Mouse (Mus musculus): ENCODE measurements around the gene Elf4. TPM values are rescaled to one million over a fixed set of nuclear protein-coding genes. Genes with fewer than 3 reads are reported as not detected.

The Elf4 gene
- polyA plus RNA-seq, 1 experiment from 2014 or later, result 17.0 TPM

- ATAC-seq (ENCODE audit: insufficient number of reproducible peaks, low FRiP score), result no peak
- Histone ChIP-seq H3K27me3 (replicated peaks) (no peaks in the 10 kb centered on the region), H3K9me3 (replicated peaks) (no peaks in the 10 kb centered on the region), H3K27ac (ENCODE audit: poor library complexity, severe bottlenecking) (no peak overlapping the region), H3K4me3 (no peak overlapping the region), H3K9ac (no peak overlapping the region), H3K36me3 (peaks cover 10% of the 10 kb centered on the region; the same call in 1 of the 2 replicates), H3K4me1 (replicated peaks) (peaks cover 34% of the 10 kb centered on the region), H3K4me2 (no peak overlapping the region)
- WGBS, result 61% methylated on average over 1 of the region's 1 CpGs
Observed at GRCm38 (mm10) chrX:48423671-48424070, 39.3 kb downstream of the Elf4 start.

- peaks cover 17% of the 10 kb centered on the region for H3K36me3 ChIP-seq
- 45% methylated on average over 4 of the region's 4 CpGs for WGBS
- peaks cover 29% of the 10 kb centered on the region for H3K4me1 ChIP-seq (replicated peaks)
- H3K9ac ChIP-seq, result no peak overlapping the region
- H3K4me2 ChIP-seq, result no peak overlapping the region
- H3K27me3 ChIP-seq (replicated peaks), result no peaks in the 10 kb centered on the region
- H3K4me3 ChIP-seq, result no peak overlapping the region
- H3K27ac ChIP-seq (ENCODE audit: poor library complexity, severe bottlenecking), result no peak overlapping the region
- H3K9me3 ChIP-seq (replicated peaks), result no peaks in the 10 kb centered on the region
- ATAC-seq (ENCODE audit: insufficient number of reproducible peaks, low FRiP score), result no peak
Observed at GRCm38 (mm10) chrX:48422986-48423385, 39.9 kb downstream of the Elf4 start.

- no peak overlapping the region for H3K27ac ChIP-seq (ENCODE audit: poor library complexity, severe bottlenecking)
- no peak overlapping the region for H3K4me3 ChIP-seq
- peaks cover 47% of the 10 kb centered on the region for H3K36me3 ChIP-seq
- no peaks in the 10 kb centered on the region for H3K9me3 ChIP-seq (replicated peaks)
- no peaks in the 10 kb centered on the region; the same call in 1 of the 2 replicates for H3K4me1 ChIP-seq (replicated peaks)
- no peak for ATAC-seq (ENCODE audit: insufficient number of reproducible peaks, low FRiP score)
- H3K4me2 ChIP-seq, result no peak overlapping the region
- H3K27me3 ChIP-seq (replicated peaks), result no peaks in the 10 kb centered on the region
- no peak overlapping the region for H3K9ac ChIP-seq
- WGBS, result 80% methylated on average over 2 of the region's 2 CpGs
Observed at GRCm38 (mm10) chrX:48418417-48418816, 44.5 kb downstream of the Elf4 start.

- Histone ChIP-seq H3K4me3 (no peak overlapping the region), H3K9ac (no peak overlapping the region), H3K9me3 (replicated peaks) (no peaks in the 10 kb centered on the region), H3K4me1 (replicated peaks) (peaks cover 4% of the 10 kb centered on the region; the same call in 1 of the 2 replicates), H3K27me3 (replicated peaks) (no peaks in the 10 kb centered on the region), H3K27ac (ENCODE audit: poor library complexity, severe bottlenecking) (no peak overlapping the region), H3K36me3 (peaks cover 44% of the 10 kb centered on the region), H3K4me2 (no peak overlapping the region)
- 78% methylated on average over 5 of the region's 5 CpGs for WGBS
- no peak for ATAC-seq (ENCODE audit: insufficient number of reproducible peaks, low FRiP score)
Observed at GRCm38 (mm10) chrX:48414291-48414690, 48.6 kb downstream of the Elf4 start.

- ATAC-seq (ENCODE audit: insufficient number of reproducible peaks, low FRiP score), result no peak
- Histone ChIP-seq H3K27me3 (replicated peaks) (no peaks in the 10 kb centered on the region), H3K4me2 (no peak overlapping the region), H3K4me1 (replicated peaks) (peaks cover 4% of the 10 kb centered on the region; the same call in 1 of the 2 replicates), H3K36me3 (peaks cover 27% of the 10 kb centered on the region), H3K9me3 (replicated peaks) (no peaks in the 10 kb centered on the region), H3K27ac (ENCODE audit: poor library complexity, severe bottlenecking) (no peak overlapping the region), H3K9ac (no peak overlapping the region), H3K4me3 (no peak overlapping the region)
- 78% methylated on average over 6 of the region's 6 CpGs for WGBS
Observed at GRCm38 (mm10) chrX:48412629-48413028, 50.3 kb downstream of the Elf4 start.

- H3K4me1 ChIP-seq (replicated peaks), result peaks cover 7% of the 10 kb centered on the region; the same call in 1 of the 2 replicates
- WGBS, result 14% methylated on average over 7 of the region's 7 CpGs
- H3K4me3 ChIP-seq, result peak overlapping the region; percentile 50
- ATAC-seq (ENCODE audit: insufficient number of reproducible peaks, low FRiP score), result peak; percentile 26; the same call in 1 of the 2 replicates
- no peaks in the 10 kb centered on the region for H3K9me3 ChIP-seq (replicated peaks)
- peak overlapping the region; percentile 69 for H3K4me2 ChIP-seq
- no peak overlapping the region for H3K9ac ChIP-seq
- no peak overlapping the region for H3K27ac ChIP-seq (ENCODE audit: poor library complexity, severe bottlenecking)
- H3K36me3 ChIP-seq, result peaks cover 16% of the 10 kb centered on the region
- H3K27me3 ChIP-seq (replicated peaks), result no peaks in the 10 kb centered on the region
Observed at GRCm38 (mm10) chrX:48410388-48410776, 52.5 kb downstream of the Elf4 start.

- Histone ChIP-seq H3K9me3 (replicated peaks) (no peaks in the 10 kb centered on the region), H3K36me3 (peaks cover 10% of the 10 kb centered on the region), H3K27ac (ENCODE audit: poor library complexity, severe bottlenecking) (peak overlapping the region; percentile 8; the same call in 1 of the 2 replicates), H3K27me3 (replicated peaks) (no peaks in the 10 kb centered on the region), H3K4me2 (peak overlapping the region; percentile 69), H3K9ac (peak overlapping the region; percentile 51), H3K4me1 (replicated peaks) (peaks cover 12% of the 10 kb centered on the region), H3K4me3 (peak overlapping the region; percentile 50)
- ATAC-seq (ENCODE audit: insufficient number of reproducible peaks, low FRiP score), result peak; percentile 84
- 9% methylated on average over 35 of the region's 36 CpGs for WGBS
Observed at GRCm38 (mm10) chrX:48409611-48410387, 53.1 kb downstream of the Elf4 start.

- no peaks in the 10 kb centered on the region for H3K9me3 ChIP-seq (replicated peaks)
- peaks cover 16% of the 10 kb centered on the region for H3K4me1 ChIP-seq (replicated peaks)
- no peak overlapping the region for H3K4me3 ChIP-seq
- no peak for ATAC-seq (ENCODE audit: insufficient number of reproducible peaks, low FRiP score)
- no peak overlapping the region for H3K4me2 ChIP-seq
- H3K9ac ChIP-seq, result no peak overlapping the region
- 29% methylated on average over 3 of the region's 3 CpGs for WGBS
- peak overlapping the region; percentile 71 for H3K27ac ChIP-seq (ENCODE audit: poor library complexity, severe bottlenecking)
- H3K36me3 ChIP-seq, result peaks cover 45% of the 10 kb centered on the region
- H3K27me3 ChIP-seq (replicated peaks), result no peaks in the 10 kb centered on the region
Observed at GRCm38 (mm10) chrX:48405141-48405540, 57.8 kb downstream of the Elf4 start.

- ATAC-seq (ENCODE audit: insufficient number of reproducible peaks, low FRiP score), result 0 out of 2 replicates have a peak, but pooled peaks have one; percentile 25
- 55% methylated on average over 4 of the region's 4 CpGs for WGBS
- Histone ChIP-seq H3K9me3 (replicated peaks) (no peaks in the 10 kb centered on the region), H3K4me1 (replicated peaks) (peaks cover 7% of the 10 kb centered on the region; the same call in 1 of the 2 replicates), H3K27ac (ENCODE audit: poor library complexity, severe bottlenecking) (peak overlapping the region; percentile 71), H3K27me3 (replicated peaks) (no peaks in the 10 kb centered on the region), H3K9ac (no peak overlapping the region), H3K4me3 (no peak overlapping the region), H3K36me3 (peaks cover 41% of the 10 kb centered on the region), H3K4me2 (0 out of 2 replicates have a peak overlapping the region, but pooled peaks have one; percentile 10)
Observed at GRCm38 (mm10) chrX:48399994-48400393, 62.9 kb downstream of the Elf4 start.

- Histone ChIP-seq H3K27ac (ENCODE audit: poor library complexity, severe bottlenecking) (no peak overlapping the region), H3K27me3 (replicated peaks) (no peaks in the 10 kb centered on the region), H3K4me3 (no peak overlapping the region), H3K4me2 (no peak overlapping the region), H3K9ac (no peak overlapping the region), H3K9me3 (replicated peaks) (no peaks in the 10 kb centered on the region), H3K4me1 (replicated peaks) (no peaks in the 10 kb centered on the region; the same call in 1 of the 2 replicates), H3K36me3 (peaks cover 83% of the 10 kb centered on the region)
- ATAC-seq (ENCODE audit: insufficient number of reproducible peaks, low FRiP score), result no peak
- 81% methylated on average over 6 of the region's 6 CpGs for WGBS
Observed at GRCm38 (mm10) chrX:48389380-48389779, 73.6 kb downstream of the Elf4 start.

GRCm38 (mm10) chrX:48385927-48386326, 77.0 kb downstream of the Elf4 start:
- H3K4me2 ChIP-seq, result no peak overlapping the region
- no peaks in the 10 kb centered on the region for H3K27me3 ChIP-seq (replicated peaks)
- no peak overlapping the region for H3K9ac ChIP-seq
- H3K27ac ChIP-seq (ENCODE audit: poor library complexity, severe bottlenecking), result no peak overlapping the region
- H3K4me1 ChIP-seq (replicated peaks), result no peaks in the 10 kb centered on the region; the same call in 1 of the 2 replicates
- H3K4me3 ChIP-seq, result no peak overlapping the region
- H3K36me3 ChIP-seq, result peaks cover 76% of the 10 kb centered on the region
- WGBS, result 45% methylated on average over 4 of the region's 4 CpGs
- ATAC-seq (ENCODE audit: insufficient number of reproducible peaks, low FRiP score), result no peak
- no peaks in the 10 kb centered on the region for H3K9me3 ChIP-seq (replicated peaks)

Measured in heart, embryonic 12.5 days (tissue).